ENCODE assay signal across 8 mouse cellular contexts in the genomic region with DNA sequence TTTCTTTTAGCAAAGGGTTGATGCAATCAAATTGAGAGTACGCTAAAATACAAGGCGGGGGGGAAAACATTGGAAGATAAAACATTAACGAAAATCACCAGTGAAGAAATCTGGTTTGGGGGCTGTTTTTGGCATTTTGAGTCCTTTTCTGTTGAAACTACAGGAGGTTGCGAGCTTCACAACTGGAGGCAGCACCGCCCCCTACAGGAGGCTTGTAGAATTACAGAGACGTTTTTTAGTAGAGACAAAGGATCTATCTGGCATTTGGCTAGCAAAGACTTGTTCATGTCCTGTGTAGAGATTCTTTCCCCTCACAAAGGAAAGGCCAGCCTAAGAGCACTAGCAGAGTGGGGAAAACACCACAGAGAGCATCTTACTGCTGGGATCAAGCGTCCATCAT.
A peak's percentile ranks its signal among the peaks of the same experiment; 100 is the strongest.
DNase-seq lines count a peak whose midpoint lies in the region; ATAC-seq lines count a peak whose summit lies in the region.

No protein-coding gene starts in this region.

- H3K4me3 ChIP-seq in forebrain, embryonic 11.5 days (ENCODE audit: low read depth, low read length) = no peak overlapping the region
- H3K4me3 ChIP-seq in forebrain, embryonic 15.5 days = no peak overlapping the region
- H3K4me3 ChIP-seq in embryonic facial prominence, embryonic 11.5 days (ENCODE audit: low read depth, low read length) = no peak overlapping the region

- H3K4me2 ChIP-seq in forebrain, embryonic 11.5 days (ENCODE audit: low read depth, low read length, severe bottlenecking) = no peak overlapping the region
- no peak overlapping the region for H3K4me2 ChIP-seq in forebrain, embryonic 15.5 days (replicated peaks)
- no peak overlapping the region for H3K4me2 ChIP-seq in embryonic facial prominence, embryonic 11.5 days (ENCODE audit: low read depth, low read length)

- H3K4me1 ChIP-seq in forebrain, embryonic 11.5 days (replicated peaks; ENCODE audit: control insufficient read depth, insufficient read depth, low read length) = no peaks in the 10 kb centered on the region
- H3K4me1 ChIP-seq in forebrain, embryonic 15.5 days = 0 out of 2 replicates have a peak, but pooled peaks cover 4% of the 10 kb centered on the region
- H3K4me1 ChIP-seq in embryonic facial prominence, embryonic 11.5 days (ENCODE audit: control insufficient read depth, insufficient read depth, low read length) = no peaks in the 10 kb centered on the region

- H3K36me3 ChIP-seq in forebrain, embryonic 11.5 days (ENCODE audit: control insufficient read depth, insufficient read depth, low read length) = no peaks in the 10 kb centered on the region
- no peaks in the 10 kb centered on the region for H3K36me3 ChIP-seq in forebrain, embryonic 15.5 days
- H3K36me3 ChIP-seq in embryonic facial prominence, embryonic 11.5 days (replicated peaks; ENCODE audit: control insufficient read depth, insufficient read depth, low read depth, low read length) = no peaks in the 10 kb centered on the region

- no peaks in the 10 kb centered on the region for H3K27me3 ChIP-seq in forebrain, embryonic 11.5 days (ENCODE audit: control insufficient read depth, insufficient read depth, low read length)
- no peaks in the 10 kb centered on the region for H3K27me3 ChIP-seq in forebrain, embryonic 15.5 days
- H3K27me3 ChIP-seq in embryonic facial prominence, embryonic 11.5 days (ENCODE audit: control insufficient read depth, insufficient read depth, low read length) = no peaks in the 10 kb centered on the region

- DNase-seq in forebrain, embryonic 11.5 days (ENCODE audit: low spot score) = peak; percentile 80
- DNase-seq in urinary bladder, postnatal 14 days (ENCODE audit: low spot score) = peak; percentile 59
- DNase-seq in urinary bladder, postnatal 36 days (ENCODE audit: low spot score in 2 of 2) = no peak
- DNase-seq in embryonic facial prominence, embryonic 11.5 days (ENCODE audit: low spot score) = peak; percentile 85
- DNase-seq in layer of hippocampus, adult 8-10 months (ENCODE audit: low spot score in 2 of 2) = peak; percentile 7 to 28
- DNase-seq in lung, postnatal 36 days = peak; percentile 58
- peak; percentile 67 for DNase-seq in thymus, postnatal 4 days

- no peaks in the 10 kb centered on the region for H3K9me3 ChIP-seq in forebrain, embryonic 11.5 days (ENCODE audit: control insufficient read depth, low read length)
- no peaks in the 10 kb centered on the region for H3K9me3 ChIP-seq in forebrain, embryonic 15.5 days
- H3K9me3 ChIP-seq in embryonic facial prominence, embryonic 11.5 days (replicated peaks; ENCODE audit: control insufficient read depth, low read length) = no peaks in the 10 kb centered on the region

- 44% methylated on average over 7 of the region's 7 CpGs for whole genome bisulfite sequencing in forebrain, embryonic 11.5 days
- 43% methylated on average over 7 of the region's 7 CpGs for WGBS in forebrain, embryonic 15.5 days
- WGBS in embryonic facial prominence, embryonic 11.5 days = 33% methylated on average over 7 of the region's 7 CpGs

- no peak for ATAC-seq in forebrain, embryonic 11.5 days (replicated peaks; ENCODE audit: low FRiP score)
- no peak for ATAC-seq in forebrain, embryonic 15.5 days (replicated peaks)
- no peak for ATAC-seq in embryonic facial prominence, embryonic 11.5 days (replicated peaks; ENCODE audit: insufficient number of reproducible peaks, low FRiP score, low TSS enrichment, low read depth)

- H3K27ac ChIP-seq in forebrain, embryonic 11.5 days (ENCODE audit: low read depth, low read length) = no peak overlapping the region
- H3K27ac ChIP-seq in forebrain, embryonic 15.5 days (replicated peaks) = no peak overlapping the region
- H3K27ac ChIP-seq in embryonic facial prominence, embryonic 11.5 days (replicated peaks; ENCODE audit: low read depth, low read length) = no peak overlapping the region; the same call in 1 of the 2 replicates

- H3K9ac ChIP-seq in forebrain, embryonic 11.5 days (ENCODE audit: low read length) = no peak overlapping the region
- H3K9ac ChIP-seq in forebrain, embryonic 15.5 days (replicated peaks) = no peak overlapping the region
- no peak overlapping the region for H3K9ac ChIP-seq in embryonic facial prominence, embryonic 11.5 days (replicated peaks; ENCODE audit: low read length)

Comparison
In these comparisons a context has a peak if more than half of its experiments do, and no peak if none do; other contexts are left out.
1. DNase-seq: peak in forebrain, embryonic 11.5 days (single experiment), urinary bladder, postnatal 14 days (single experiment), embryonic facial prominence, embryonic 11.5 days (single experiment), layer of hippocampus, adult 8-10 months (2 of 2), lung, postnatal 36 days (single experiment) and thymus, postnatal 4 days (single experiment); none in urinary bladder, postnatal 36 days (0 of 2).